Mouse (Mus musculus): ENCODE measurements around the gene Tuba8. TPM values are rescaled to one million over a fixed set of nuclear protein-coding genes. Genes with fewer than 3 reads are reported as not detected.

The Tuba8 gene
- polyA plus RNA-seq, 1 experiment from 2014 or later = 0.04 TPM

DNA sequence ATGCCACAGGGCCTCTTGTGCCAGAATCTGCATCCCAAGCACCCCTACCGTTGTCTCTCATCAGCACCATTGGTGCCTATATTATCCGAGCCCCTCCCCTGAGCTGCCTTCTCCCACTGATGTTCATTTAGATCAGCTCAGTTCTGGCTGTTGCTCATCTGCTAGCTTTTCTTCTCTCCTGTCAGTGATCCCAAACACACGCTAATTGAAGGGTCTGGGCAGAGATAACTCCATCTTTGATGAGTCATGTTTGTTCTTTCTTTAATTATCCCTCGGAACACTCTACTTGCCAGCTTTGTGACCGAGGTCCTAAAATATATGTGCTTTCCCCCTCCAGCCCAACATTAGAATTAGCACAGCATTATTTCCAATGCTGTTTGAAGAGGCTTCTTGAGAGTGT, 4.8 kb downstream of the Tuba8 start:
- ChIA-PET POLR2A (no interaction called here), CTCF (interaction anchor here (1.4 kb wide), 1 partner anchor 27 kb away, joined by 3 read pairs; no protein-coding TSS in a partner anchor)
- DNase-seq (ENCODE audit: low read depth, low spot score) = no peak
- H3K27me3 ChIP-seq = no peaks in the 10 kb centered on the region
- TF ChIP-seq CTCF (IDR thresholded peaks at IDR 0.05) = no peak
- in situ Hi-C loops (cut with MboI; ENCODE audit: low pct_unique_long_range_greater_than_20kb) = no loop called here
- no peak for ATAC-seq

- TF ChIP-seq CTCF (IDR thresholded peaks at IDR 0.05) = no peak
- POLR2A ChIA-PET = no interaction called here
- ATAC-seq = no peak
- in situ Hi-C loops (cut with MboI; ENCODE audit: low pct_unique_long_range_greater_than_20kb) = no loop called here
- CTCF ChIA-PET = interaction anchor here (1.4 kb wide), 1 partner anchor 27 kb away, joined by 3 read pairs; no protein-coding TSS in a partner anchor
- DNase-seq (ENCODE audit: low read depth, low spot score) = no peak
- no peaks in the 10 kb centered on the region for H3K27me3 ChIP-seq
Observed at GRCm38 (mm10) chr6:121215896-121216295, 5.4 kb downstream of the Tuba8 start.

DNA sequence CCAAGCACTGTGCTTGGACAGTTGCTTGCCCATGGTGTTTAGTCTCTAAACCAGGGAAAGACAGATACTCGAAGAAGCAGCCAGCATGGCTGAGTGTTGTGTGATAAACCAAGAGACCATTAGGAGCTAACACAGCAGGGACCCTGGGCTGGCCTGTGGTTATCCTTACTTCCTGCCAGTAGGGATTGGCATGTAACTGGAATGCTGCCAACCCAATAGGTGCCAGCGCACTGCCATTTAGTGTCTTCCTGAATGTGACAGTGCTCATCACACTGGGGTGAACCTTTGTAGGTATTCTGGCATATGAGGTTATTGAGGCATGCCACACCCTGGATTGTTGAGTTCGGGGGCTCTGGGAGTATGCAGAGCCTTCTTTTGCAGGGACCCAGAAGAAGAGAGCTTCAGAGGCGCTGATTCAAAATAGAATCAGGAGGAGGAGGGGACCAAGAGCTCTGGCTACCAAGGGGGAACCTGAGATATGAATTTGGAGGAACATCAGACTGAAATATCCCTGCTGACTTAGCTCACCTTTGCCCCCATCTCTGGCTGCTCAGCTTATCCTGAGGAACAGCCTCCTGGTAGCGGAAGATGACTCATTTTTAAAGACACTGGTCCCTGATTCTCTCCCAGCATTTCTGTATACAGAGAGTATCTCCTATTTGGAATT, 6.2 kb downstream of the Tuba8 start:
- DNase-seq (ENCODE audit: low read depth, low spot score) (no peak), ATAC-seq (no peak)
- CTCF ChIA-PET = no interaction called here
- TF ChIP-seq CTCF (IDR thresholded peaks at IDR 0.05) = no peak
- in situ Hi-C loops (cut with MboI; ENCODE audit: low pct_unique_long_range_greater_than_20kb) = no loop called here
- H3K27me3 ChIP-seq = no peaks in the 10 kb centered on the region
- POLR2A ChIA-PET = no interaction called here

- CTCF ChIA-PET = no interaction called here
- H3K27me3 ChIP-seq = no peaks in the 10 kb centered on the region
- DNase-seq (ENCODE audit: low read depth, low spot score) (no peak), ATAC-seq (no peak)
- POLR2A ChIA-PET = no interaction called here
- no peak for TF ChIP-seq CTCF (IDR thresholded peaks at IDR 0.05)
- in situ Hi-C loops (cut with MboI; ENCODE audit: low pct_unique_long_range_greater_than_20kb) = no loop called here
Observed at GRCm38 (mm10) chr6:121218002-121218401, 7.5 kb downstream of the Tuba8 start.

- POLR2A ChIA-PET = no interaction called here
- CTCF ChIA-PET = no interaction called here
- TF ChIP-seq CTCF (IDR thresholded peaks at IDR 0.05) = no peak
- no peak for ATAC-seq
- no peak for DNase-seq (ENCODE audit: low read depth, low spot score)
- H3K27me3 ChIP-seq = no peaks in the 10 kb centered on the region
- in situ Hi-C loops (cut with MboI; ENCODE audit: low pct_unique_long_range_greater_than_20kb) = no loop called here
Observed at GRCm38 (mm10) chr6:121219406-121219805, 8.9 kb downstream of the Tuba8 start.

GRCm38 (mm10) chr6:121220181-121220580, 9.7 kb downstream of the Tuba8 start:
- ChIA-PET POLR2A (no interaction called here), CTCF (interaction anchor here (1.0 kb wide), 1 partner anchor 9 kb away, joined by 4 read pairs; the partner anchor contains the start of gene Tuba8)
- ATAC-seq (no peak), DNase-seq (ENCODE audit: low read depth, low spot score) (no peak)
- no peak for TF ChIP-seq CTCF (IDR thresholded peaks at IDR 0.05)
- in situ Hi-C loops (cut with MboI; ENCODE audit: low pct_unique_long_range_greater_than_20kb) = no loop called here
- no peaks in the 10 kb centered on the region for H3K27me3 ChIP-seq

DNA sequence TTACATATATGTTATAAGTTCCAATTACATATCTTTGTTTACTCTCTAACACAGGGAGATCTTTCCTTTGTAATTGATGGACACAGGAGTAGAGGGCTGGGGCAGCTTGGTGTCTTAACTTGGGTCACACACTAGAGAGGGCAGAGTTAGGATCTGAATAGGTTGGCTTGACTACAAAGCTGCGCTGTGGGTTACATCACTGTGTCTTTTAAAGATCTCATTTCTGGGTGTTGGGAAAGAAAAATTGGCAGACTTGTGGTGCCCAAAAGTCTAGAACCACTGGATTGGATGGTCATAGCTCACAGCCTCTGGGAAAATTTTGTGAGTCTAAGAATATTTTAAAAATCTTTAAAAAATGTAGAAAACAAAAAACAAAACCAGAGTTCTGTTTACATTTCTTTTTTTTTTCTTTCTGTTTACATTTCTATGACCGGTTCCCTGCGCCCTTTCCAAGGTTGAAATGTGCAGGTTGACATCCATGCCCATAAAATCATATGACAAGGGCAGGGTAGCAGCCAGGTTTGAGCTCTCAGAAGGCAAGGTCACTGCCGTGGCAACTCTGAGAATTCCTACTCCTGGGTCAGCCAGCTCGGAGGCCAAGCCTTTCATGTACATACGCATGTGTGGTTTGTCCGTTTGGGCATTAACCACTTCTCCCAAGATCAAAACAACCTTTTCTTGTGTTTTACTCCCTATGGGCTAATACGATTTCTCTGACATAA, 11.5 kb downstream of the Tuba8 start:
- in situ Hi-C loops (cut with MboI; ENCODE audit: low pct_unique_long_range_greater_than_20kb) = no loop called here
- no peak for ATAC-seq
- H3K27me3 ChIP-seq = no peaks in the 10 kb centered on the region
- ChIA-PET POLR2A (no interaction called here), CTCF (no interaction called here)
- TF ChIP-seq CTCF (IDR thresholded peaks at IDR 0.05) = no peak
- DNase-seq (ENCODE audit: low read depth, low spot score) = no peak

- TF ChIP-seq CTCF (IDR thresholded peaks at IDR 0.05) = no peak
- in situ Hi-C loops (cut with MboI; ENCODE audit: low pct_unique_long_range_greater_than_20kb) = no loop called here
- ChIA-PET CTCF (no interaction called here), POLR2A (no interaction called here)
- ATAC-seq = no peak
- DNase-seq (ENCODE audit: low read depth, low spot score) = no peak
- H3K27me3 ChIP-seq = no peaks in the 10 kb centered on the region
Observed at GRCm38 (mm10) chr6:121223001-121223400, 12.5 kb downstream of the Tuba8 start.

DNA sequence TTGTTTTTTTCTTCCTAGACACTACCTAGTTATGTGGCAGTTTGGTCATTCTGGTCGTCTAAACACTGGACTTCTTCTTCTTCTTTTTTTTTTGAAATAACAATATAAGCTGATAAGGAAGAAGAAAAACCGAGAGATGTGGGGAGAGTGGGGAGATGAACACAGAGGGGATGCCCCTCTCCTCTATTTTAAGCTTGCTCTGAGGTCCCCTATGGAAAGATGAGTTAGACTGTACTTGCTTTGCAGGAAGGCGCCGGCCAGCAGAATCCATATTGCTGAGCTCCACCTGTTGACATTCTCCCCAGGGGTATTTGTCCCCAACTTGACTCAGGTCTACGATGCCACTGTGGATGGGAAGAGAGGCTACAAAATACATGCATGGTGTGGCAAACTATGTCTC, 13.6 kb downstream of the Tuba8 start:
- in situ Hi-C loops (cut with MboI; ENCODE audit: low pct_unique_long_range_greater_than_20kb) = no loop called here
- CTCF ChIA-PET = no interaction called here
- H3K27me3 ChIP-seq = no peaks in the 10 kb centered on the region
- TF ChIP-seq CTCF (IDR thresholded peaks at IDR 0.05) = no peak
- POLR2A ChIA-PET = no interaction called here
- DNase-seq (ENCODE audit: low read depth, low spot score) = no peak
- no peak for ATAC-seq

- in situ Hi-C loops (cut with MboI; ENCODE audit: low pct_unique_long_range_greater_than_20kb) = no loop called here
- peaks cover 5% of the 10 kb centered on the region for H3K27me3 ChIP-seq
- ChIA-PET CTCF (interaction anchor here (1.1 kb wide), 1 partner anchor 10 kb away, joined by 3 read pairs; no protein-coding TSS in a partner anchor), POLR2A (no interaction called here)
- no peak for TF ChIP-seq CTCF (IDR thresholded peaks at IDR 0.05)
- DNase-seq (ENCODE audit: low read depth, low spot score) = no peak
- ATAC-seq = no peak
Observed at GRCm38 (mm10) chr6:121224993-121225392, 14.5 kb downstream of the Tuba8 start.

- TF ChIP-seq CTCF (IDR thresholded peaks at IDR 0.05) = no peak
- no peak for DNase-seq (ENCODE audit: low read depth, low spot score)
- peaks cover 8% of the 10 kb centered on the region for H3K27me3 ChIP-seq
- POLR2A ChIA-PET = no interaction called here
- CTCF ChIA-PET = interaction anchor here (1.1 kb wide), 1 partner anchor 9 kb away, joined by 3 read pairs; no protein-coding TSS in a partner anchor
- in situ Hi-C loops (cut with MboI; ENCODE audit: low pct_unique_long_range_greater_than_20kb) = no loop called here
- ATAC-seq = no peak
Observed at GRCm38 (mm10) chr6:121226043-121226442, 15.5 kb downstream of the Tuba8 start.
